ENCODE assay signal across 11 mouse cellular contexts in genomic region chr5:115568681-115569080, GRCm38 (mm10). TPM values are rescaled to one million over a fixed set of nuclear protein-coding genes. Genes with fewer than 3 reads are reported as not detected.
A peak's percentile ranks its signal among the peaks of the same experiment; 100 is the strongest.
DNase-seq lines count a peak whose midpoint lies in the region; ATAC-seq and TF ChIP-seq lines count a peak whose summit lies in the region.
"Had no signal": no experiment of that assay in that cellular context is flagged by ENCODE, and none has a peak within 500 bp of the region (broad histone marks: within the 10 kb centered on the region; RNA-seq: fewer than 3 reads in every experiment).

No protein-coding gene starts in this region.

- 51% methylated on average over 10 of the region's 10 CpGs for WGBS in heart, embryonic 16.5 days
- 8% methylated on average over 10 of the region's 10 CpGs for WGBS in kidney, adult 2 months
- 73% methylated on average over 10 of the region's 10 CpGs for WGBS in liver, embryonic 14.5 days (ENCODE audit: insufficient replicate concordance)

- no peak overlapping the region for H3K4me3 ChIP-seq in heart, embryonic 16.5 days (ENCODE audit: low read length)
- H3K4me3 ChIP-seq in kidney, adult 2 months (ENCODE audit: insufficient read depth, low read depth, low read length), result no peak overlapping the region
- no peak overlapping the region for H3K4me3 ChIP-seq in liver, embryonic 14.5 days (ENCODE audit: insufficient read depth in 1 of 2, low read depth in 2 of 2, low read length in 2 of 2)

- H3K9me3 ChIP-seq in heart, embryonic 16.5 days (replicated peaks; ENCODE audit: control insufficient read depth, low read length), result no peaks in the 10 kb centered on the region
- no peaks in the 10 kb centered on the region for H3K9me3 ChIP-seq in liver, embryonic 14.5 days (ENCODE audit: control insufficient read depth, low read length)

- DNase-seq in heart, adult 9 months (ENCODE audit: low spot score in 2 of 2), result no peak
- DNase-seq in adrenal gland, postnatal 36 days, result peak; percentile 42 to 55
- DNase-seq in kidney, adult 2 months, result peak; percentile 78
- no peak for DNase-seq in liver, embryonic 14.5 days (ENCODE audit: low read depth in 3 of 3, low spot score in 3 of 3)
- no peak for DNase-seq in layer of hippocampus, postnatal 10 days (ENCODE audit: low spot score in 2 of 2)
- DNase-seq in layer of hippocampus, postnatal 36 days, result no peak
- DNase-seq: gastrocnemius, postnatal 25 days; right cerebral cortex, postnatal 25 days had no signal

- peak overlapping the region; percentile 26 for H3K27ac ChIP-seq in heart, embryonic 16.5 days (ENCODE audit: low read length)
- H3K27ac ChIP-seq in kidney, adult 2 months (ENCODE audit: insufficient read depth, low read depth, low read length), result peak overlapping the region; percentile 96
- no peak overlapping the region for H3K27ac ChIP-seq in liver, embryonic 14.5 days
- H3K27ac ChIP-seq: macrophage had no signal

- no peak for TF ChIP-seq POLR2A in kidney, adult 2 months (IDR thresholded peaks at IDR 0.05; ENCODE audit: low read depth, low read length)

- no peak for ATAC-seq in heart, embryonic 16.5 days (replicated peaks; ENCODE audit: extremely low read depth, insufficient read depth, low FRiP score)
- no peak for ATAC-seq in liver, embryonic 14.5 days (ENCODE audit: insufficient read depth)
- ATAC-seq in activated CD4-positive, CD25-positive, alpha-beta regulatory T cell, adult 4 months, result no peak

- TF ChIP-seq CTCF in kidney, adult 2 months (conservative IDR thresholded peaks at IDR 0.05; ENCODE audit: insufficient read depth, insufficient read length, low read depth, low read length), result no peak
- no peak for TF ChIP-seq CTCF in liver, embryonic 14.5 days (IDR thresholded peaks at IDR 0.05; ENCODE audit: low read depth)

- no peak overlapping the region for H3K4me2 ChIP-seq in heart, embryonic 16.5 days (ENCODE audit: low read depth, low read length)
- peak overlapping the region; percentile 11; the same call in 1 of the 2 replicates for H3K4me2 ChIP-seq in liver, embryonic 14.5 days (ENCODE audit: low read depth)

- H3K9ac ChIP-seq in heart, embryonic 16.5 days (ENCODE audit: low read length), result no peak overlapping the region
- H3K9ac ChIP-seq in liver, embryonic 14.5 days (replicated peaks), result no peak overlapping the region

- no peaks in the 10 kb centered on the region for H3K27me3 ChIP-seq in heart, embryonic 16.5 days (ENCODE audit: control insufficient read depth, insufficient read depth, low read length)
- no peaks in the 10 kb centered on the region for H3K27me3 ChIP-seq in kidney, adult 2 months (replicated peaks; ENCODE audit: control insufficient read depth, insufficient read depth, low read length)
- no peaks in the 10 kb centered on the region for H3K27me3 ChIP-seq in liver, embryonic 14.5 days (ENCODE audit: control insufficient read depth, insufficient read depth, low read length)

- peaks cover 9% of the 10 kb centered on the region for H3K36me3 ChIP-seq in heart, embryonic 16.5 days (ENCODE audit: control insufficient read depth, insufficient read depth)
- H3K36me3 ChIP-seq in kidney, adult 2 months (ENCODE audit: control insufficient read depth, insufficient read depth, low read length), result no peaks in the 10 kb centered on the region
- peaks cover 15% of the 10 kb centered on the region for H3K36me3 ChIP-seq in liver, embryonic 14.5 days (replicated peaks; ENCODE audit: control insufficient read depth, insufficient read depth, low read depth)

- no peak for TF ChIP-seq EP300 in liver, embryonic 14.5 days (IDR thresholded peaks at IDR 0.05; ENCODE audit: low read depth)

- peaks cover 29% of the 10 kb centered on the region for H3K4me1 ChIP-seq in heart, embryonic 16.5 days (ENCODE audit: control insufficient read depth, insufficient read depth, low read length)
- H3K4me1 ChIP-seq in kidney, adult 2 months (ENCODE audit: control insufficient read depth, insufficient read depth, low read length), result peaks cover 43% of the 10 kb centered on the region
- H3K4me1 ChIP-seq in liver, embryonic 14.5 days (replicated peaks; ENCODE audit: control insufficient read depth in 2 of 2, insufficient read depth in 2 of 2, low read length in 1 of 2), result peaks cover 5 to 19% of the 10 kb centered on the region in 2 experiments; a peak in 3 of 4 replicates

RNA-seq across cellular contexts. Expression of gene Gcn1l1, which starts 3.6 kb away (rescaled TPM):
- 20.9 and 27.6 TPM in 2 replicates for polyA plus RNA-seq in heart, embryonic 16.5 days (2015; fragmentation: Nextera tagmentation; extraction: Ambion mirVana)
- total RNA-seq in adrenal gland, postnatal 36 days (2021), result 10 to 100 TPM; 53.9 to 69.5 TPM
- polyA plus RNA-seq in kidney, adult 2 months (2012; rRNA removed), result 42.2 and 45.4 TPM in 2 replicates
- polyA plus RNA-seq in liver, embryonic 14.5 days (2012; rRNA removed), result 11.4 and 11.8 TPM in 2 replicates
- 14.4 and 14.8 TPM in 2 replicates for polyA plus RNA-seq in liver, embryonic 14.5 days (2014; fragmentation: Nextera tagmentation; extraction: Ambion mirVana)
- polyA plus RNA-seq in activated CD4-positive, CD25-positive, alpha-beta regulatory T cell, adult 4 months (2017; shearing (Covaris generic)), result 10 to 100 TPM; 22.2 to 30.6 TPM
- 10 to 100 TPM; 76.4 to 96.2 TPM for total RNA-seq in layer of hippocampus, postnatal 10 days (2021)
- 10 to 100 TPM; 69.4 to 73.1 TPM for total RNA-seq in layer of hippocampus, postnatal 36 days (2021)

RNA-seq across cellular contexts. Expression of gene Rplp0, which starts 9.4 kb away (rescaled TPM):
- polyA plus RNA-seq in heart, embryonic 16.5 days (2015; fragmentation: Nextera tagmentation; extraction: Ambion mirVana), result 1,003 and 1,029 TPM in 2 replicates
- total RNA-seq in adrenal gland, postnatal 36 days (2021), result 100 to 1,000 TPM; 829 to 906 TPM
- 1,267 and 1,337 TPM in 2 replicates for polyA plus RNA-seq in kidney, adult 2 months (2012; rRNA removed)
- polyA plus RNA-seq in liver, embryonic 14.5 days (2012; rRNA removed), result 1,933 and 2,132 TPM in 2 replicates
- polyA plus RNA-seq in liver, embryonic 14.5 days (2014; fragmentation: Nextera tagmentation; extraction: Ambion mirVana), result 1,503 and 1,567 TPM in 2 replicates
- 1,000 to 10,000 TPM; 4,414 to 4,537 TPM for polyA plus RNA-seq in activated CD4-positive, CD25-positive, alpha-beta regulatory T cell, adult 4 months (2017; shearing (Covaris generic))
- total RNA-seq in layer of hippocampus, postnatal 10 days (2021), result 100 to 1,000 TPM; 458 to 467 TPM
- 100 to 1,000 TPM; 223 to 227 TPM for total RNA-seq in layer of hippocampus, postnatal 36 days (2021)

Comparison
In these comparisons a context has a peak if more than half of its experiments do, and no peak if none do; other contexts are left out.
1. DNase-seq: peak in adrenal gland, postnatal 36 days (2 of 2) and kidney, adult 2 months (single experiment); none in heart, adult 9 months (0 of 2), liver, embryonic 14.5 days (0 of 3), layer of hippocampus, postnatal 10 days (0 of 2) and layer of hippocampus, postnatal 36 days (0 of 2).